Comparison of ENCODE assay signal across 19 mouse cellular contexts in genomic region chr12:3430985-3431384, GRCm38 (mm10). TPM values are rescaled to one million over a fixed set of nuclear protein-coding genes. Genes with fewer than 3 reads are reported as not detected.
DNase-seq lines count a peak whose midpoint lies in the region; ATAC-seq and TF ChIP-seq lines count a peak whose summit lies in the region.
"Had no signal": no experiment of that assay in that cellular context is flagged by ENCODE, and none has a peak within 500 bp of the region (broad histone marks: within the 10 kb centered on the region; RNA-seq: fewer than 3 reads in every experiment).

No protein-coding gene starts in this region.

- H3K4me3 ChIP-seq in left cerebral cortex, adult 2 months: no peak overlapping the region
- no peak overlapping the region for H3K4me3 ChIP-seq in E14TG2a.4 (replicated peaks; ENCODE audit: low read length)
- H3K4me3 ChIP-seq in intestine, postnatal 0 days (ENCODE audit: low read depth, low read length): no peak overlapping the region
- H3K4me3 ChIP-seq: embryonic facial prominence, embryonic 13.5 days; heart, embryonic 12.5 days; hindbrain, embryonic 15.5 days; limb, embryonic 12.5 days had no signal

- H3K27me3 ChIP-seq in E14TG2a.4 (ENCODE audit: insufficient read depth, low read length): no peaks in the 10 kb centered on the region
- H3K27me3 ChIP-seq in intestine, postnatal 0 days (replicated peaks; ENCODE audit: control insufficient read depth, insufficient read depth, low read length): no peaks in the 10 kb centered on the region
- H3K27me3 ChIP-seq: embryonic facial prominence, embryonic 13.5 days; heart, embryonic 12.5 days; hindbrain, embryonic 15.5 days; limb, embryonic 12.5 days had no signal

- H3K4me2 ChIP-seq in intestine, postnatal 0 days (replicated peaks; ENCODE audit: low read depth): no peak overlapping the region
- H3K4me2 ChIP-seq: embryonic facial prominence, embryonic 13.5 days; heart, embryonic 12.5 days; hindbrain, embryonic 15.5 days; limb, embryonic 12.5 days had no signal

- no peaks in the 10 kb centered on the region for H3K9me3 ChIP-seq in E14TG2a.4 (ENCODE audit: low read length)
- H3K9me3 ChIP-seq in intestine, postnatal 0 days (ENCODE audit: control insufficient read depth): no peaks in the 10 kb centered on the region
- H3K9me3 ChIP-seq: embryonic facial prominence, embryonic 13.5 days; heart, embryonic 12.5 days; hindbrain, embryonic 15.5 days; limb, embryonic 12.5 days had no signal

- no peak overlapping the region for H3K27ac ChIP-seq in left cerebral cortex, adult 2 months
- no peak overlapping the region for H3K27ac ChIP-seq in intestine, postnatal 0 days (ENCODE audit: low read depth, low read length)
- H3K27ac ChIP-seq: embryonic facial prominence, embryonic 13.5 days; hindbrain, embryonic 15.5 days; limb, embryonic 12.5 days had no signal

- peaks cover 40% of the 10 kb centered on the region for H3K36me3 ChIP-seq in E14TG2a.4 (ENCODE audit: insufficient read depth, low read length)
- H3K36me3 ChIP-seq in intestine, postnatal 0 days (ENCODE audit: control insufficient read depth, insufficient read depth): no peaks in the 10 kb centered on the region
- H3K36me3 ChIP-seq: hindbrain, embryonic 15.5 days; limb, embryonic 12.5 days had no signal

- intact Hi-C loops in left cerebral cortex, adult 2 months (cut with DNase I): no loop called here
- intact Hi-C loops in left cerebral cortex, postnatal 25 days (cut with DNase I): no loop called here
- intact Hi-C loops in heart, postnatal 10 days (cut with DNase I): no loop called here

- ATAC-seq in intestine, postnatal 0 days: no peak
- ATAC-seq: midbrain, embryonic 16.5 days had no signal

- no peak for DNase-seq in left cerebral cortex, adult 2 months (ENCODE audit: extremely low spot score in 1 of 2, low spot score in 2 of 2)
- no peak for DNase-seq in left cerebral cortex, postnatal 25 days (ENCODE audit: low spot score in 2 of 2)
- peak; percentile 35 for DNase-seq in 416B (ENCODE audit: low read depth)
- DNase-seq in naive thymus-derived CD4-positive, alpha-beta T cell, adult 2 months (ENCODE audit: low read depth): peak; percentile 50
- no peak for DNase-seq in heart, postnatal 10 days
- DNase-seq: adrenal gland, postnatal 25 days; cerebellum, adult 11 months; cerebellum, postnatal 10 days; heart, postnatal 36 days; lung, adult 18-20 months; lung, postnatal 36 days; retina, postnatal 1 day had no signal

- TF ChIP-seq CTCF in left cerebral cortex, adult 2 months (IDR thresholded peaks at IDR 0.05): peak; percentile 18
- TF ChIP-seq CTCF in E14TG2a.4 (conservative IDR thresholded peaks at IDR 0.05; ENCODE audit: low read length): peak; percentile 63
- TF ChIP-seq CTCF in intestine, postnatal 0 days (IDR thresholded peaks at IDR 0.05; ENCODE audit: low read depth): no peak

- H3K4me1 ChIP-seq in E14TG2a.4 (replicated peaks; ENCODE audit: low read depth, low read length): peaks cover 66% of the 10 kb centered on the region
- H3K4me1 ChIP-seq in intestine, postnatal 0 days (replicated peaks; ENCODE audit: control insufficient read depth, insufficient read depth, low read length): 0 out of 2 replicates have a peak, but pooled peaks cover 3% of the 10 kb centered on the region

- no peak overlapping the region for H3K9ac ChIP-seq in intestine, postnatal 0 days (ENCODE audit: low read depth, low read length)
- H3K9ac ChIP-seq: embryonic facial prominence, embryonic 13.5 days; heart, embryonic 12.5 days; hindbrain, embryonic 15.5 days; limb, embryonic 12.5 days had no signal

RNA-seq across cellular contexts. Expression of gene Asxl2, which starts 4.3 kb away (rescaled TPM):
- 10 to 100 TPM; 31.3 to 33.3 TPM for total RNA-seq in left cerebral cortex, adult 2 months (2021)
- total RNA-seq in left cerebral cortex, postnatal 25 days (2021): 10 to 100 TPM; 26.2 to 28.8 TPM
- 10 to 100 TPM; 35.5 TPM for total RNA-seq in heart, postnatal 10 days (2021)
- polyA plus RNA-seq in intestine, postnatal 0 days (2015; fragmentation: Nextera tagmentation; extraction: Ambion mirVana): 8.3 and 10.3 TPM in 2 replicates

Comparison
In these comparisons a context has a peak if more than half of its experiments do, and no peak if none do; other contexts are left out.
1. DNase-seq: peak in 416B (single experiment) and naive thymus-derived CD4-positive, alpha-beta T cell, adult 2 months (single experiment); none in left cerebral cortex, adult 2 months (0 of 2), left cerebral cortex, postnatal 25 days (0 of 2) and heart, postnatal 10 days (0 of 2).